Mouse (Mus musculus) bone marrow macrophage, adult 2 months (primary cell): Measurements from ENCODE around the gene Prkcg.

ENCODE experiments used
- CTCF ChIP-seq: IDR thresholded peaks from 2 replicates; pipeline ENCODE4 v1.5.1; 2012; ENCODE audit warnings: low read depth, mild to moderate bottlenecking, low read length, moderate library complexity
- POLR2A ChIP-seq: IDR thresholded peaks from 2 replicates; pipeline ENCODE4 v1.6.1; 2012; ENCODE audit warnings: mild to moderate bottlenecking, low read depth, low read length, borderline replicate concordance

GRCm38 (mm10) chr7:3368311-3368710 is 79.3 kb downstream of the Prkcg start:
- TF ChIP-seq CTCF (no peak), POLR2A (no peak)
